Mouse (Mus musculus): Measurements from ENCODE around the gene Mylk4.
A peak's percentile ranks its signal among the peaks of the same experiment; 100 is the strongest.

Gene Mylk4

DNA sequence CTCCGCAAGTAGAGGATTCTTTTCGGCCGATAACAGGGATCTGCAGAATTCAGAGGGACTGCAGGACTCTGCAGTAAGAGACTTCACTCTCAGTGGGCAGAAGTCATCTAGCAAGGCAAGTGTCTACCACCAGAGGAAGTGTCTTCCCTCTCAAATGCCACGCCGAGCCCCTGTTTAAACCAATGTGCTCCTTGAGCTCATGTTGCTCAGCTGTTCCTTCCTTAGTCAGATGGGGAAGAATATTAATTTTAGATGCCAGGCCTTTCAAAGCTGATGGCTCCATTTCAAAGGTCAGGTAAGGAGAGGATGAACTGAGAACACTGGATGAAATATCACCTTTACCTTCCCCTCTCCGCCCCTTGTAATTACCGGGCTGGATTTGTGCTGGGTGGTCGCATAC lies at the start of gene Mylk4:
Gene Mylk4 (minus strand): TSS at position 139 of the 400 bp plus-strand sequence.
- no peak for DNase-seq (ENCODE audit: low read depth, low spot score)

GRCm38 (mm10) chr13:32833237-32833636 lies 49.5 kb upstream of the Mylk4 start:
- peak; percentile 84 for DNase-seq (ENCODE audit: low read depth, low spot score)

DNA sequence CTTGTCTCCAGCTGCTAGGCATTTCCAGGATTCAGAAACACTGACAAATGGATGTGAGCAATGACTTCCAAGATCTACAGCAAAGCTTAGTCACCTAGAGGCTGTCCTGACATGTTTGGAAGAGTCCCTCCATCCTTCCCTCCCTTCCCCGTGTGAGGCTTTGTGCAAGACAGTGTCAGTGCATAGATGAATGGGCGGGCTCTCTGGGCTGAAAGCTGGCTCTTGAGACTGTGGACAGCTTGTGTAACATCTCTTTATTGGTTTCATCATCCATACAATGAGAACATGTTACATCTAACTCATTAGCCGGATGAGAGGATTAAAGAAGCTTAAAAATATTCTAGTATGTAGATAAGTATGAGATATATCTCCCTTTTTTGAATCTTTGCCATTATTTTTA lies 49.0 kb upstream of the Mylk4 start:
- DNase-seq (ENCODE audit: low read depth, low spot score), result peak; percentile 75

- no peak for DNase-seq (ENCODE audit: low read depth, low spot score)
These were observed 47.9 kb upstream of the Mylk4 start for GRCm38 (mm10) chr13:32831505-32832273.

- DNase-seq (ENCODE audit: low read depth, low spot score), result no peak
These were observed 45.1 kb upstream of the Mylk4 start for GRCm38 (mm10) chr13:32828886-32829285.

DNA sequence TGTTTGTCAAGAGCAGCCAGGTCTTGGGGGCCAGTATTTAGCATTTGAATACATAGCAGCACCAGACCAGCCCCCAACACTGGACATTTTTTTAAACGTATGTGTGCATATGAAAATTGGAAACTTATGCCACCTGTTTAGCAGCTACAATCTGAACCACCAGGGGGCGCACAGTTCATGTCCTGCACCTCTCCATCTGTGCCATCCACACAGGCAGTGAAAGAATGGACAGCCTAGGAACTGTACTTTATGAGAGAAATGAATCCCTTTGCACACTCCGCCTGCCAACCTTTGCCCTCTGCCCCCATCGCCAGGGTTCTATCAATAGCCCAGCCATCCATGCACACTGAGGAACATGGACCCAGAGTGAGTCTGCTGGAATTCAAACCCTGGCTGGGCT lies 44.2 kb upstream of the Mylk4 start:
- peak; percentile 69 for DNase-seq (ENCODE audit: low read depth, low spot score)

GRCm38 (mm10) chr13:32827111-32827822 lies 43.5 kb upstream of the Mylk4 start:
- peak; percentile 30 for DNase-seq (ENCODE audit: low read depth, low spot score)

- DNase-seq (ENCODE audit: low read depth, low spot score), result no peak
These were observed 41.8 kb upstream of the Mylk4 start for GRCm38 (mm10) chr13:32825546-32825945.

DNA sequence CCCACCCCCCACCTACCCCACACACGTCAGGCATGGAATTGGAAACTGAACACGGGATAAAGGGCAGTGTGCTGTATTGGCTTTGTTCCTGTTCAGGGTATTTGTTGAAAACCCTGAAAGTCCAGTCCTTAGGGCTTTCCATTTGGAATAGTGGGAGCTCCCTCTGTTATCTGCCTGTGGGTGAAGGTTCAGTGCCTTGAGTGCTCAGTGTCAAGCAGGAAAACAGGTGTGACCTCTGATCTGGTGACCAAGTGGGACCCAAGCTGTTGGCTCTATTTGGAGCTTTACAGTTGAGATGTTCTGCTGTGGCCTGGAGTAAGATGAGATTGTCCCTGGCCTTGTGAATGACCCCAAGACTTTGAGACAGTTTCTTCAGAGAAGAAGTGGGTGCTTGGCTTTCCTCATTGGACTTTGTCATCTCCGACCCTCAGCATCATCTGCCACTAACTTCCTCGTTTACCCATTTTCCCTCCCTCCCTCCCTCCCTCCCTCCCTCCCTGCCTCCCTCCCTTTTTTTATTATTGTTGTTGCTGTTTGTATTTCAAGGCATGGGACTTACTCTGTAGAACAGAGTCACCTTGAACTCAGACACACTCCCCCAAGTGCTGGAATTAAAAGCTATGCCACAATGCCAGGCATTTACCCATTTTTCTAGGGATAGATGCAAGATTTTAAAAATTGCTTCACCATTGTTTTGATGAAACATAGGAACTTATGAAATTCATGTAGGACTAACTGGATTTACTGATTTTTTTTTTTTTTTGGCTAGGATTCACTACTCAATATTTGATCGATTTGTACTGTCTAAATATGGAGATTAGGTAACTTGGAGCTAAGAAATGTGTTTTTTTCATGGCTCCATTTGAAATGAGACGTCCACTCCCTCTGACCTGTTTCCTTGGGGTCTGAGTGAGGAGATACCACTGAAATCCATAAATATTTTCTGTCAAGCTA lies 40.9 kb upstream of the Mylk4 start:
- DNase-seq (ENCODE audit: low read depth, low spot score), result no peak

GRCm38 (mm10) chr13:32823126-32823525 lies 39.4 kb upstream of the Mylk4 start:
- no peak for DNase-seq (ENCODE audit: low read depth, low spot score)

DNA sequence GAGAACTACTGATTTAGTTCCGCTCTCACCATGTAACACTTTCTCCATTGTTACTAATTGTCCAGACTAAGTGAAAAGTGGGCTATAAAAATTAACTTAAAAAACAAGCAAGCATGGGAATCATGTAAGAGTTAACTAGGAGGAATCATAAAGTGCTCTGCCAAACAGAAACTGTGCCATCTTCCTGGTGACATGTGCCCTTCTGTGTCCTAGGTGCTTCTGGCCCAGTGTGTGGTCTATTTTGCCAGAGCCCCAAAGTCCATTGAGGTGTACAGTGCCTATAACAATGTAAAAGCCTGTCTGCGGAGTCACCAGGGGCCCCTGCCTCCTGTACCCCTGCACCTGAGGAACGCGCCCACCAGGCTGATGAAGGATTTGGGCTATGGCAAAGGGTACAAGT lies 37.9 kb upstream of the Mylk4 start:
- DNase-seq (ENCODE audit: low read depth, low spot score), result no peak

DNA sequence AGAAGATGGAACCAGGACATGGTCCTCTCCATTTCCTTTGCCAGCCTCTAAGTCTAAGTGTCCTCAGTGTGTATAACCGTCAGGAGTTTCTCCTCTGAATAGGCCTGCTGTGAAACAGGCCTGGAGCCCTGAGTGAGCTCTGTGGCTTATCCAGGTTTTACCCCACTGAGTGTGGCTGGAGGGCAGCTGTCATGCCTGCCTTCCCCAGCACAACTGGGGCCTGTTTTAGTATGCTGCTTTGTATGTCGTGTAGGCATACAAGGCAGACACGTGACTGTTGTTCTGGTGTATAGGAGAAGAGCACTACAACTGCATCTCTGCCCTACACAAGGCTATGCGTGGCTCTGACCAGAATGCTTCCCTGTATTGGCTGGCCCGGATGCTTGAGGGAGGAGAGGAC lies 36.2 kb upstream of the Mylk4 start:
- no peak for DNase-seq (ENCODE audit: low read depth, low spot score)

- DNase-seq (ENCODE audit: low read depth, low spot score), result no peak
These were observed 35.5 kb upstream of the Mylk4 start for GRCm38 (mm10) chr13:32819241-32819640.

DNA sequence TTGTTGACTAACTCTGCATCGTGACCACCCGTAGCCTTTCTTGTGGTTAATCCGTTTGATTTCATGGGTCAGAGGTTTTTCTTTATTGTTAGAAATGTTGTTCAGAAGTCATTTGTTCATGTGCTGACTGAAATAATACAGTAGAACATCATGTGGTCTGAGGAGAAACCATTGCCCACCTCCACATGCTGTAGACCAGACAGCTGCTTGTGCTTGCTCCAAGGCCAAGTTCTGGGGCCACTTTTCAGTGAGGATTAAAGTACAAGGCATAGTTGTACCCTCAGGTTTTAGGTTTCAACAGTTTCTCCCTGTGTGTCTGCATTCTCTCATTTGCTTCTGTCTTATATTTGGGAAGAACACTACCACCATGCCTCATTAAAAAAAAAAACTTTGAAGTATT lies 23.9 kb upstream of the Mylk4 start:
- DNase-seq (ENCODE audit: low read depth, low spot score), result no peak

- peak; percentile 18 for DNase-seq (ENCODE audit: low read depth, low spot score)
These were observed 23.1 kb upstream of the Mylk4 start for GRCm38 (mm10) chr13:32806820-32807219.

GRCm38 (mm10) chr13:32803701-32804345 lies 20.1 kb upstream of the Mylk4 start:
- DNase-seq (ENCODE audit: low read depth, low spot score), result no peak

DNA sequence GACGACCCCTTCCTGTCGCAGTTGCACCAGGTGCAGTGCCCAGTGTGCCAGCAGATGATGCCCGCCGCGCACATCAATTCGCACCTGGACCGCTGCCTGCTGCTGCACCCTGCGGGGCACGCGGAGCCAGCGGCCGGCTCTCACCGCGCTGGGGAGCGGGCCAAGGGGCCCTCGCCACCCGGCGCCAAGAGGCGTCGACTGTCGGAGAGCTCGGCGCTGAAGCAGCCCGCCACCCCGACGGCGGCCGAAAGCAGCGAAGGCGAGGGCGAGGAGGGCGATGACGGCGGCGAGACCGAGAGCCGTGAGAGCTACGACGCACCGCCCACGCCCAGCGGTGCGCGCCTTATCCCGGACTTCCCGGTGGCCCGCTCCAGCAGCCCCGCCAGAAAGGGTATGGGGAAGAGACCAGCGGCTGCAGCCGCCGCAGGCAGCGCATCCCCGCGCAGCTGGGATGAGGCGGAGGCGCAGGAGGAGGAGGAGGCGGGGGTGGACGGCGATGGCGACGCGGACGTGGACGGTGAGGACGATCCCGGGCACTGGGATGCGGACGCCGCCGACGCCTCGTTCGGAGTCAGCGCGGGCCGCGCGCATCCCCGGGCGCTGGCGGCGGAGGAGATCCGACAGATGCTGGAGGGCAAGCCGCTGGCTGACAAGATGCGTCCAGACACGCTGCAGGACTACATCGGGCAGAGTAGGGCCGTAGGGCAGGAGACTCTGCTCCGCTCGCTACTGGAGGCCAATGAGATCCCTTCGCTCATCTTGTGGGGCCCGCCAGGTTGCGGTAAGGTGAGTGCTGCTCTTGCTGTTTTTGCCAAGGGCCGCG lies 18.7 kb upstream of the Mylk4 start, which contains the start of gene D930007J09Rik:
Gene D930007J09Rik (minus strand): TSS at position 591 of the 823 bp plus-strand sequence.
- peak; percentile 63 for DNase-seq (ENCODE audit: low read depth, low spot score)

DNA sequence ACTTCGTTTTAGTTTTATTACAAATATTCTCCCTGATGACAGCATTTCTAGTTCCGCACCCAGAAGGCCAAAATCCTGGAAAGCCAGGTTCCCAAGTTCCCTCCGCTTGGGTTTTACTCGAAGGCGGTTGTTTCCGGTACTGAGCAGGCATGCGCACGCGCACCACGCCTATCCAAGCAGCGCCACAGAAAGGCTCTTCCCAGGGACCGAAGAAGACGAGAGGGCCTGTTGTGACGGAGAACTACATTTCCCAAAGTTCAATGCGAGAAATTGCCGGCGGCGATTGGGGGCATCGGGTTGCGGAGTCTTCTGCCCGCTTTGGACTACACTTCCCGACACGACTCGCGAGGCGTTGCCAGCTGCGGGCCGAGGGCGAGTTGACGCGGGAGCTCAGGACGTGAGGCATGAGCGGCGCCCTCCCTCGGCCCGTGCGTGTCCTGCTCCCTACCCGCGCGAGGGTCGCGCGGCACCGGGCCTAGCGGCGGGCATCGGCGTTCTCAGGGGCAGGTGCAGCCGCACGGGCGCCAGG lies 18.0 kb upstream of the Mylk4 start, which contains the start of gene Wrnip1:
Gene Wrnip1 (plus strand): TSS at position 346 of the 529 bp plus-strand sequence.
- DNase-seq (ENCODE audit: low read depth, low spot score), result peak; percentile 100

DNA sequence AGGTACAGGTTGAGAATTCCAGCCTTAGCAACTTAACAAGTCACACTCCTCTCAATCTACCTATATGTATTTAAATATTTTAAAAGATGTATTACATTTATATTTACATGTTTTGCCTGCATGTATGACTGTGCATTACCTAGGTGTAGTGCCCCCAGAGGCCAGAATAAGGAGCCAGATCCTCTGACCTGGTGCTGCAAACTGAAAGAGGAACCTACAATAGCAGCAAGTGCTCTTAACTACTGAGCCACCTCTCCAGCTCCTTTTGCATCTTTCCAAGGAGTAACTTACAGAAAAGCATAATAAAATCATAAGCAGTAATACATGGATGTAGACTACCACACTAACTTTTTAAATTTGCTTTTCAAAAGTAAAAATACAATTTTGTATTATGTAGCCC lies 17.1 kb upstream of the Mylk4 start:
- no peak for DNase-seq (ENCODE audit: low read depth, low spot score)

DNA sequence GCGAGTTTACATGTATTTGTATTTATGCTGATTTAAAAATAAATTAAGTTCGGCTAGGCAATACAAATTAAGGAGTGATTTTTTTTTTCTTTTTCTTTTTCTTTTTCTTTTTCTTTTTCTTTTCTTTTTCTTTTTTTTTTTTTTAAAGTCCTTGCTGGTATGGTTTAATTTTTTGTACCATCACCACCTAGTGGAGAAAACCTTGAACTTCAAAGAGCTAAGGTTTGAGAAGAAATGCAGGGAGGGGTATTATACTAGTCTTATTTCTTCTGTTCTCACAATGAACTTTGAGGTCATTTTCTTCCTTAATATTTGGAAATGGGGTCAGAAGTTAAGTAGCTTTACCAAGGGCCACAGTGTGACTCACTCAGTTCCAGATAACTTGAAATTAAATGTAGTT lies 15.4 kb upstream of the Mylk4 start:
- peak; percentile 29 for DNase-seq (ENCODE audit: low read depth, low spot score)
